Comparison of ENCODE assay signal across 8 mouse cellular contexts in genomic region chr4:138068598-138068997, GRCm38 (mm10).
A peak's percentile ranks its signal among the peaks of the same experiment; 100 is the strongest.
DNase-seq lines count a peak whose midpoint lies in the region; ATAC-seq and TF ChIP-seq lines count a peak whose summit lies in the region.

No protein-coding gene starts in this region.

- H3K4me3 ChIP-seq in kidney, embryonic 16.5 days (ENCODE audit: low read length): no peak overlapping the region
- H3K4me3 ChIP-seq in bone marrow, adult 2 months (replicated peaks; ENCODE audit: control insufficient read depth, low read depth, low read length): no peak overlapping the region
- H3K4me3 ChIP-seq in forebrain, embryonic 14.5 days (ENCODE audit: low read depth, low read length): no peak overlapping the region

- no peak for TF ChIP-seq POLR2A in bone marrow, adult 2 months (IDR thresholded peaks at IDR 0.05; ENCODE audit: borderline replicate concordance, control insufficient read depth, low read depth, low read length)

- peaks cover 16% of the 10 kb centered on the region; the same call in 1 of the 2 replicates for H3K36me3 ChIP-seq in kidney, embryonic 16.5 days (ENCODE audit: insufficient read depth, low read length)
- H3K36me3 ChIP-seq in forebrain, embryonic 14.5 days (ENCODE audit: control insufficient read depth, insufficient read depth, low read length): peaks cover 28% of the 10 kb centered on the region

- no peak overlapping the region for H3K9ac ChIP-seq in kidney, embryonic 16.5 days (replicated peaks; ENCODE audit: low read length)
- H3K9ac ChIP-seq in forebrain, embryonic 14.5 days (ENCODE audit: low read length): no peak overlapping the region

- ATAC-seq in kidney, embryonic 16.5 days (ENCODE audit: low FRiP score, low TSS enrichment): no peak
- no peak for ATAC-seq in forebrain, embryonic 14.5 days

- H3K4me2 ChIP-seq in kidney, embryonic 16.5 days (replicated peaks; ENCODE audit: low read depth, low read length): no peak overlapping the region
- H3K4me2 ChIP-seq in forebrain, embryonic 14.5 days (ENCODE audit: low read length): no peak overlapping the region

- no peak overlapping the region for H3K27ac ChIP-seq in kidney, embryonic 16.5 days (ENCODE audit: low read length)
- 0 out of 2 replicates have a peak overlapping the region, but pooled peaks have one; percentile 10 for H3K27ac ChIP-seq in bone marrow, adult 2 months (ENCODE audit: control insufficient read depth, insufficient read depth, low read depth, low read length, poor library complexity)
- H3K27ac ChIP-seq in forebrain, embryonic 14.5 days (ENCODE audit: low read depth, low read length): 0 out of 2 replicates have a peak overlapping the region, but pooled peaks have one; percentile 18

- peak; percentile 88 for DNase-seq in kidney, adult 8-10 months
- peak; percentile 83 for DNase-seq in forebrain, embryonic 14.5 days (ENCODE audit: low spot score)
- DNase-seq in layer of hippocampus, adult 9-10 months (ENCODE audit: low spot score): peak; percentile 73
- DNase-seq in right cerebral cortex, postnatal 25 days: peak; percentile 73
- DNase-seq in embryo, embryonic 9.5 days (ENCODE audit: extremely low spot score): no peak
- no peak for DNase-seq in embryo, embryonic 10.5 days (ENCODE audit: low spot score)

- WGBS in kidney, embryonic 16.5 days: 74% methylated on average over 2 of the region's 2 CpGs
- WGBS in bone marrow, adult 2 months: 40% methylated on average over 2 of the region's 2 CpGs
- WGBS in forebrain, embryonic 14.5 days: 50% methylated on average over 2 of the region's 2 CpGs

- no peaks in the 10 kb centered on the region for H3K27me3 ChIP-seq in kidney, embryonic 16.5 days (ENCODE audit: insufficient read depth, low read length)
- H3K27me3 ChIP-seq in forebrain, embryonic 14.5 days (replicated peaks; ENCODE audit: control insufficient read depth, insufficient read depth, low read length): no peaks in the 10 kb centered on the region

- H3K4me1 ChIP-seq in kidney, embryonic 16.5 days (ENCODE audit: insufficient read depth, low read length): peaks cover 13% of the 10 kb centered on the region
- H3K4me1 ChIP-seq in bone marrow, adult 2 months (ENCODE audit: control insufficient read depth, insufficient read depth, low read length): no peaks in the 10 kb centered on the region; the same call in 1 of the 2 replicates
- peaks cover 15% of the 10 kb centered on the region; the same call in 1 of the 2 replicates for H3K4me1 ChIP-seq in forebrain, embryonic 14.5 days (ENCODE audit: control insufficient read depth, insufficient read depth, low read length)

- no peaks in the 10 kb centered on the region for H3K9me3 ChIP-seq in kidney, embryonic 16.5 days (ENCODE audit: low read length)
- no peaks in the 10 kb centered on the region for H3K9me3 ChIP-seq in forebrain, embryonic 14.5 days (replicated peaks; ENCODE audit: control insufficient read depth, low read length)

- no peak for TF ChIP-seq CTCF in bone marrow, adult 2 months (IDR thresholded peaks at IDR 0.05; ENCODE audit: control insufficient read depth, insufficient read depth, low read length)

Comparison
In these comparisons a context has a peak if more than half of its experiments do, and no peak if none do; other contexts are left out.
1. DNase-seq: peak in kidney, adult 8-10 months (2 of 2), forebrain, embryonic 14.5 days (single experiment), layer of hippocampus, adult 9-10 months (single experiment) and right cerebral cortex, postnatal 25 days (single experiment); none in embryo, embryonic 9.5 days (single experiment) and embryo, embryonic 10.5 days (single experiment).